Mouse (Mus musculus) liver, embryonic 11.5 days (tissue): ENCODE measurements around the gene Iqce. TPM values are rescaled to one million over a fixed set of nuclear protein-coding genes. Genes with fewer than 3 reads are reported as not detected.
A peak's percentile ranks its signal among the peaks of the same experiment; 100 is the strongest.

Experiments
- ATAC-seq: fragments of 200-750 bp; cut with Nextera tagmentation; replicated peaks from 2 replicates; pipeline ENCODE4 v1.8.0; 2017; ENCODE audit warnings: moderate number of reproducible peaks, mild to moderate bottlenecking, moderate TSS enrichment, moderate library complexity; ENCODE audit not compliant: low FRiP score
- DNase-seq: peaks from one replicate; pipeline ENCODE4 v3.0.0-alpha.2; 2017; ENCODE audit warnings: low spot score
- H3K27ac ChIP-seq: fragments of 300-500 bp; sonication (generic); 2 replicates; pipeline ENCODE4 v1.5.1; 2014; ENCODE audit warnings: mild to moderate bottlenecking, low read depth, low read length, control low read depth
- H3K27me3 ChIP-seq: fragments of 300-500 bp; sonication (generic); replicated peaks from 2 replicates; pipeline ENCODE4 v1.6.1; 2014; ENCODE audit warnings: low read length, mixed read lengths; ENCODE audit not compliant: control insufficient read depth, insufficient read depth
- H3K36me3 ChIP-seq: fragments of 300-500 bp; sonication (generic); 2 replicates; pipeline ENCODE4 v1.6.1; 2014; ENCODE audit warnings: mild to moderate bottlenecking, low read length, moderate library complexity, mixed read lengths; ENCODE audit not compliant: control insufficient read depth, insufficient read depth
- H3K4me1 ChIP-seq: fragments of 300-500 bp; sonication (generic); replicated peaks from 2 replicates; pipeline ENCODE4 v1.6.1; 2014; ENCODE audit warnings: low read length, mixed read lengths; ENCODE audit not compliant: control insufficient read depth, insufficient read depth
- H3K4me2 ChIP-seq: fragments of 300-500 bp; sonication (generic); 2 replicates; pipeline ENCODE4 v1.6.1; 2014; ENCODE audit warnings: mild to moderate bottlenecking, control low read depth, moderate library complexity
- H3K4me3 ChIP-seq: fragments of 300-500 bp; sonication (generic); 2 replicates; pipeline ENCODE4 v1.5.1; 2014; ENCODE audit warnings: low read depth, low read length, control low read depth
- H3K9ac ChIP-seq: fragments of 300-500 bp; sonication (generic); 2 replicates; pipeline ENCODE4 v1.6.1; 2014; ENCODE audit warnings: low read depth, low read length, control low read depth
- H3K9me3 ChIP-seq: fragments of 300-500 bp; sonication (generic); 2 replicates; pipeline ENCODE4 v1.6.1; 2016; ENCODE audit warnings: low read length, inconsistent platforms, mixed read lengths; ENCODE audit not compliant: control insufficient read depth
- whole genome bisulfite sequencing: fragments of 180-500 bp; shearing (Covaris S2); extraction: QIAGEN DNeasy Blood & Tissue Kit; methylation state at CpG from one replicate; pipeline ENCODE4 v1.1.7; 2014; 5-methylcytosine and 5-hydroxymethylcytosine counted together
- polyA plus RNA-seq: library from polyadenylated mRNA; unstranded; fragments of >200 nt; fragmentation: Nextera tagmentation; extraction: Ambion mirVana; gene quantifications from 2 replicates; pipeline ENCODE4 v1.2.1, GENCODE M21; 2014

Iqce gene
- polyA plus RNA-seq, 1 experiment from 2014 or later: 14.4 TPM

DNA sequence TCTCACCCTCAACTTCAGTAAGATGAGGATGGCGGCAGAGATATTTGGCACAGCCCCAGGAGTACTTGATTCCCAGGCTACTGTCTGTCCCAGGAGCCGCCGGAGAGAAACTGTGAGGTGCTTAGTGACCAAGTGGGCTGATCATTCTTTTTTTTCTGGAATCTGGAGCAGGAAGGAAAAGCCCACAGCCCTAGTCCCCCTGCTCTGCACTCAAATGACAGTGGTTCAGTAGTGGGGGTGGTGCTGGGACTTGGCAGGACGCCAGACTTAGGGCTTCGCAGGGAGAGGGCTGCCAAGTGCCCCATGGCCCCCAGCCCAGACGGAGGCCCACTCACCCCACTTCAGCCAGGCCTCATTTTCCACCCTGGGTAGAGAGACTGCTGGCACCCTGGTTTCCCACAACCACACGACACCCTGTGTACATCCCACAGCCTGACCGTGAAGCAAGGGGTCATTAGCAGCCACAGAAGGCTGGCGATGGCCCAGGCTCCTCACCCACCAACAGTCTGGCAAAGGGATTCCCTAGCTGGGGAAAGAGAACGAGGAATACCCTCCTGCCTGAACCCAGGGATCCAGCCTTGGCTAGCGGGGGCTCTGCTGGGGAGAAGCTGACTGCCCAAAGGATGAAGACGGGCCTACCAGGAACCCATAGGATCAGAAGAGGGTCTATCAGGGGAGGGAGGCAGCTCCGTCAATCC, 54.2 kb downstream of the Iqce start:
- DNase-seq: peak; percentile 47
- peaks cover 61% of the 10 kb centered on the region for H3K4me1 ChIP-seq
- H3K9ac ChIP-seq: peak overlapping the region; percentile 94
- WGBS: 17% methylated on average over 13 of the region's 13 CpGs
- H3K27me3 ChIP-seq: 0 out of 2 replicates have a peak, but pooled peaks cover 2% of the 10 kb centered on the region
- H3K27ac ChIP-seq: peak overlapping the region; percentile 79
- peak overlapping the region; percentile 95 for H3K4me3 ChIP-seq
- peak overlapping the region; percentile 95 for H3K4me2 ChIP-seq
- H3K9me3 ChIP-seq: no peaks in the 10 kb centered on the region
- H3K36me3 ChIP-seq: peaks cover 8% of the 10 kb centered on the region; the same call in 1 of the 2 replicates
- no peak for ATAC-seq

DNA sequence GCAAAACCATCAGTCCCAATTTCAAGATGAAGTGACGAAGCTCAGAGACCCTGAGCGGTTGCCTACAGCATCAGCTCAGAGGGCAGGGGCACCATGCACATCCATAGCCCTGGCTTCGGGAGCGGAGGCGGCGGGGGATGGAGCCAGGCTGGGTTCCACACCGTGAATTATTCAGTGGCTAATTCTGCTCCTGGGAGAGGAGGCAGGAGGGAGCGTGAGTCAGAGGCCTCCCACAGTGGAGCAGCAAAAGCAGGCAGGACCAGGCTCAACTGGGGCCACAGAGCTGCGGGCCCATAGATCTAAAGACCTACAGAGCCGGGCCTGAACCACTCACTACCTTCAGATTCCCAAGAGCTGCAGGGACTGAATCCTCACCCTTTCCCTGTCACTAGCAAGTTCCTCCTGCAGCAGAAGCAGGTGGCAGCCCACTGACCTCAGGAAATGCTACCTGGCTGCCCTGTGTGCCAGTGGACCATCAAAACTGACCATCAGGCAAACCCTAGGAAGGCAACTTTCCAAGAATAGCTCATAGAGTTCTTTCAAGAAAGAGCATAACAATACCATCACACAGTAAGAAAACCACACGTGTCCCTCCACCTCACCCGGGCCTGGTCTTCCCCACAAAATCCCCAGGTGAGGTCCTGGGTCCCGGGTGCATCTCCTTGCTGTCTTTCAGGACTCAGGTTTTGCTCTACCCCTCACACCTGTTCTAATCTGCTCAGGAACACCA, 55.0 kb downstream of the Iqce start:
- DNase-seq (no peak), ATAC-seq (no peak)
- Histone ChIP-seq H3K4me1 (peaks cover 68% of the 10 kb centered on the region), H3K9ac (peak overlapping the region; percentile 94), H3K9me3 (no peaks in the 10 kb centered on the region), H3K36me3 (peaks cover 8% of the 10 kb centered on the region; the same call in 1 of the 2 replicates), H3K4me3 (peak overlapping the region; percentile 95), H3K27ac (peak overlapping the region; percentile 25; the same call in 1 of the 2 replicates), H3K27me3 (0 out of 2 replicates have a peak, but pooled peaks cover 2% of the 10 kb centered on the region), H3K4me2 (peak overlapping the region; percentile 95)
- 75% methylated on average over 13 of the region's 13 CpGs for WGBS

DNA sequence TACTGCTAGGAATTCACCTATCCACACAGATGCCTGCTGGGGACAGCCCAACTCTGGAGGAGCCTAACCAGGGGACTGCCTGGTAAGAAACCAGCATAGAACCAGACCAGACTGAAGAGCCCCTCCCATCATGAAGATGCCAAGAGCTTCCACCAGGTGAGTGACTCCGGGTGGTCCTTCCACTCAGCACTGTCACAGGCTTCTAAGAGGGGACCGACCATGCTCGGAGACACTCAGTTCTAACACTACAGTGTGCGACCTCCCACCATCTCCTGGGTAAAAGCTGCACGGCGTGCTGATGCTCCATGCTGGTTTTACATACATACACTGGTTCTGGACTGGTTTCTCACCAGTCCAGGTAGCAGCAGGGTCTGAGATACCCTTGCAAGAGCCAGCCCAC, 56.0 kb downstream of the Iqce start:
- Histone ChIP-seq H3K27me3 (no peaks in the 10 kb centered on the region), H3K9me3 (no peaks in the 10 kb centered on the region), H3K36me3 (peaks cover 8% of the 10 kb centered on the region; the same call in 1 of the 2 replicates), H3K4me1 (peaks cover 79% of the 10 kb centered on the region), H3K4me2 (peak overlapping the region; percentile 95), H3K9ac (0 out of 2 replicates have a peak overlapping the region, but pooled peaks have one; percentile 94), H3K27ac (peak overlapping the region; percentile 93; the same call in 1 of the 2 replicates), H3K4me3 (no peak overlapping the region)
- ATAC-seq: no peak
- DNase-seq: no peak
- WGBS: 92% methylated on average over 6 of the region's 6 CpGs

DNA sequence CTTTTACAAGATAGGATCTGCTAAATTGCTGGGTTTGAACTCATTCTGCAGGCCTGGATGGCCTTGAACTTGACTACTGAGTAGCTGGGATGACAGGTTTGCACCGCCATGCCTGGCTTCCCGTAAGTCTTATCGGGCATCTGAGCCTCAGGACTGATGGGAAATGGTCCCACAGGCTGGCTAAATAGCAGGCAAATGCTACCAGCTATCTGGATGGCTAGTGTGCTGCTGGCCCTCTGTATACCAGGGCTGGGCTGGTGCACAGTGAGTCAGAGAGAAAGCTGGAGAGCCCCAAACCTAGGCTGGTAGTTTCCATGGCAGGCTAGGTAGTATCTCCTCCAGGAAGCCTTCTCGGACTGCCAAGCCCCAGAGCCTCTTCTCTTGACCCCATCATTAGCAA, 56.7 kb downstream of the Iqce start:
- Histone ChIP-seq H3K27me3 (no peaks in the 10 kb centered on the region), H3K4me1 (peaks cover 83% of the 10 kb centered on the region), H3K27ac (peak overlapping the region; percentile 93), H3K4me3 (no peak overlapping the region; the same call in 1 of the 2 replicates), H3K36me3 (peaks cover 8% of the 10 kb centered on the region; the same call in 1 of the 2 replicates), H3K9ac (peak overlapping the region; percentile 44), H3K9me3 (no peaks in the 10 kb centered on the region), H3K4me2 (peak overlapping the region; percentile 63)
- DNase-seq (no peak), ATAC-seq (no peak)
- 63% methylated on average over 4 of the region's 4 CpGs for WGBS

DNA sequence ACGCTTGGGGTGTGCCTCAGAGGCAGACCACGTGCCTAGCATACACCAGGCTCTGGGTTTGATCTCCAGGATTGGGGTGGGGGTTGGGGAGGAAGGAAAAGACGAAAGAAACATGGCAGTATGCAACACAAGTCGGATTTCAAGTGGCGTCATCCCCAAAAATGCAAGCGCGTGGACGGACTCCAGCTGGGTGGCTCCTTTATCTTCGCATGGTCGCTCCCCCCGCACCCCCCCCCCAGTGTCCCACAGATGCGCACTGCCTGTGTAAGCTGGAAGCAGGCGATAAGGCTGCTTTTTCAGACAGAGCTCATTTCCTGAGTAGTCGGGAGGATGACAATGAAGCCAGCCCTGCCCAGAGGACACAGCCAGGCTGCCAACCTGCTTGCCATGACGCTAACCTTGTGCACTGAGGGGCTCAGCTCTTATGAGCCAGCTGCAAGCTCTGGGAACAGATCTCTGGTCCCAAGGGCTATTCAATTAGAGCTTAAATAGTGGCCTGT, 57.4 kb downstream of the Iqce start:
- H3K4me1 ChIP-seq: peaks cover 76% of the 10 kb centered on the region
- H3K9me3 ChIP-seq: no peaks in the 10 kb centered on the region
- ATAC-seq (peak; percentile 78), DNase-seq (peak; percentile 67)
- peak overlapping the region; percentile 53 for H3K9ac ChIP-seq
- 51% methylated on average over 15 of the region's 15 CpGs for WGBS
- peak overlapping the region; percentile 93 for H3K27ac ChIP-seq
- H3K36me3 ChIP-seq: peaks cover 8% of the 10 kb centered on the region; the same call in 1 of the 2 replicates
- peak overlapping the region; percentile 21; the same call in 1 of the 2 replicates for H3K4me3 ChIP-seq
- H3K27me3 ChIP-seq: no peaks in the 10 kb centered on the region
- peak overlapping the region; percentile 63 for H3K4me2 ChIP-seq

DNA sequence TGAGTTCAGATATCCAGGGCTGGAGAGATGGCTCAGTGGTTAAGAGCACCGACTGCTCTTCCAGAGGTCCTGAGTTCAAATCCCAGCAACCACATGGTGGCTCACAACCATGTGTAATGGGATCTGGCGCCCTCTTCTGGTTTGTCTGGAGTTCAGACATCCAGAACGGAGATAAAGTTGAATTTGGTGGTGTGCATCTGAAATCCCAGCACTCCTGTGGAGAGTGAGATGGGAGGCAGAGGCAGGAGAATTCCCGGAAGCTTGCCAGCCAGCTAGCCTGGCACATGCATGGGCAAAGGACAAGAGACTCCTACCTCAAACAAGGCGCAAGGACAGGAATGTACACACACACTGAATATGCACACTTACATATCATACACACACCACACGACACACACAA, 57.9 kb downstream of the Iqce start:
- Histone ChIP-seq H3K9ac (peak overlapping the region; percentile 53), H3K36me3 (peaks cover 8% of the 10 kb centered on the region; the same call in 1 of the 2 replicates), H3K4me2 (peak overlapping the region; percentile 63), H3K27me3 (no peaks in the 10 kb centered on the region), H3K4me3 (no peak overlapping the region; the same call in 1 of the 2 replicates), H3K9me3 (no peaks in the 10 kb centered on the region), H3K27ac (peak overlapping the region; percentile 93), H3K4me1 (peaks cover 72% of the 10 kb centered on the region)
- DNase-seq (no peak), ATAC-seq (no peak)
- 78% methylated on average over 6 of the region's 6 CpGs for WGBS

DNA sequence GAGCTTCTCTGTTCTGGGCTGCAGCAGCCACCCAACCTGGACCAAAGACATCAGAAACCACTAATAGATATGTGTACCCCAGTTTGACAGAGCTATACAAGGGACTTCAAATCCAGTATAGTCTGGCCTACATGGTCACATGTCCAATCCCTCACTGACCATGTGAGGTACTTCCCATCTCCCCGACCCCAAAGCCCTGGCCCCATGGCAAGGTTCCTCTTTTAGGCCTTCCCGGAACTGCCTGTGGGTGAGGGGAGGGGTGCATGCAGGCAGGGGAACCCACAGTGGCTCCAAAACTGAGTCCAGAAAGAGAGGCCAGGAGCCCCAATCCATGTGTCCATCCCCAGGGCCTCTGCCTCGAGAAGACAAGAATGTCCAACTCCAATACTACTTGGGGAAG, 60.1 kb downstream of the Iqce start:
- Histone ChIP-seq H3K9me3 (no peaks in the 10 kb centered on the region), H3K4me2 (no peak overlapping the region), H3K27ac (no peak overlapping the region), H3K4me3 (no peak overlapping the region), H3K27me3 (no peaks in the 10 kb centered on the region), H3K9ac (no peak overlapping the region), H3K36me3 (peaks cover 9% of the 10 kb centered on the region; the same call in 1 of the 2 replicates), H3K4me1 (peaks cover 58% of the 10 kb centered on the region)
- DNase-seq (no peak), ATAC-seq (no peak)
- 44% methylated on average over 3 of the region's 3 CpGs for WGBS

DNA sequence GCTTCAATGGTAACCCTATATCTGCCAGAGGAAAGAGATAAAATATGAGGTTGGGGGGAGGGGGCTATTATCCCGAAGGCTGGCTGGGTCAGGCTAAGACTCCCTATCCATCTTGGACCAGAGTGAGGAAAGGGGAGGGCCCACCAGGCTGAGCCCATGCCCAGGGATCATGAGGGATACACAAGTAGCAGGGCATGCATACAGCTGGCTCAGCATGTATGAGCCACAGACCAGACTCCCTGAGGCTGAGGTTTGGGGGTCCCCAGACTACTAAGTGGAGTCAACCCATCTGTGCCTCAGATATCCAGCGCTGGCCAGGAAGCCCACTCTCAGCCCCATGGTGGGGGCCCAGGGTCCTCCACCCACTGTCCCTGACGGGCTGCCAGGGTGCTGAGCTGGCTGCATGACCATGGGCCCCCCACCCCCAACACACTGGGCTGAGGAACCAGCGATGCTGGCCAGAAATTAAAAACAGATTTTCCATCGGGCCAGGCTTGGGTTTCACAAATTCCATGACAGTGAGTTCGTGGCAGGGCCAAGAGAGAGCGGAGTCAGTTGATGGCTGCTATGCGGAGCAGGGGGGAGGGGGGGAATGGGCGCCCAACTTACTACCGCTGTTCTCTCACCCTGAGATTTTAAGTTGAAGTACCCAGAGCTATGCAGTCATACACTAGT, 60.8 kb downstream of the Iqce start:
- DNase-seq (no peak), ATAC-seq (no peak)
- H3K27me3 ChIP-seq: no peaks in the 10 kb centered on the region
- no peaks in the 10 kb centered on the region for H3K9me3 ChIP-seq
- no peak overlapping the region for H3K9ac ChIP-seq
- peaks cover 51% of the 10 kb centered on the region for H3K4me1 ChIP-seq
- no peak overlapping the region for H3K27ac ChIP-seq
- peaks cover 12% of the 10 kb centered on the region; the same call in 1 of the 2 replicates for H3K36me3 ChIP-seq
- H3K4me2 ChIP-seq: no peak overlapping the region
- WGBS: 60% methylated on average over 10 of the region's 10 CpGs
- H3K4me3 ChIP-seq: no peak overlapping the region
